Mouse (Mus musculus) hindlimb bud, embryonic 11.5 days (tissue): ENCODE results near the gene Ntn4.
A peak's percentile ranks its signal among the peaks of the same experiment; 100 is the strongest.

Source experiments
- DNase-seq: peaks from one replicate; pipeline ENCODE4 v3.0.0-alpha.2; 2012; ENCODE audit warnings: low read depth, low spot score; ENCODE audit errors: extremely low spot score

Ntn4 gene

DNA sequence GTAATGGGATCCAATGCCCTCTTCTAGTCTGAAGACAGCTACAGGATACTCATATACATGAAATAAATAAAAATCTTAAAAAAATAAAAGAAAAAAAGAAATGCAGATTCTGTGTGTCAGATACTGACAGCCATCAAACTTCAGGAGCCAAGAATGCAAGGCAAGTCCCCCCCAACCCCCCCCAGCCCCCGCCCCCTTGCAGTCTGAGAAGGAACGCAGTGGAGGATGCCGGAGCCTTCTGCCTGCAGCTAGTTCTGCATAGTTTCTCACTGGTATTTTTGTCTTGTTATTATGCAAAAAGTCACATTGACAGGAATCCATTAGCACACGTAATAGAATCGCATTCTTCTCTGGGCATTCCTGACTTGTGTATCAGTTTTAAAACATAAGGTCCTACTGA, 87.7 kb downstream of the Ntn4 start:
- DNase-seq, result no peak

DNA sequence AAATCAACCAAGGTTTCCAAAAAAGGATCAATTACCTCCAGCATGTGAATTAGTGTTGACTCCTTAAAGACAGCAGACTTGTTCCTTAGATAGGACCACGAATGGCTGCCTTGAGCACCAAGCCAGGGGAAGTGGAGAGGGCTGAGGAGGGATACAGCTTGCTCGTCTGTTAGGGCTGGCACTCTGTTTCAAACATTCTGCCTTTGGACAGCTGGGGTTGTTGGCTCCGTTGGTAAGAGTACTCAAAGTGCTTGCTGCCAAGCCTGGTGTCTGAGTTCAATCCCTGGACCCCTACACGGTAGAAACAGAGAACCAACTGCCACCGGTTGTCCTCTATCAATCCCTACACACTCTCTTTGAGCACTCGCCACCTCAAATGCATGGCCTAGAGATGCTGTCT, 90.0 kb downstream of the Ntn4 start:
- DNase-seq, result no peak

DNA sequence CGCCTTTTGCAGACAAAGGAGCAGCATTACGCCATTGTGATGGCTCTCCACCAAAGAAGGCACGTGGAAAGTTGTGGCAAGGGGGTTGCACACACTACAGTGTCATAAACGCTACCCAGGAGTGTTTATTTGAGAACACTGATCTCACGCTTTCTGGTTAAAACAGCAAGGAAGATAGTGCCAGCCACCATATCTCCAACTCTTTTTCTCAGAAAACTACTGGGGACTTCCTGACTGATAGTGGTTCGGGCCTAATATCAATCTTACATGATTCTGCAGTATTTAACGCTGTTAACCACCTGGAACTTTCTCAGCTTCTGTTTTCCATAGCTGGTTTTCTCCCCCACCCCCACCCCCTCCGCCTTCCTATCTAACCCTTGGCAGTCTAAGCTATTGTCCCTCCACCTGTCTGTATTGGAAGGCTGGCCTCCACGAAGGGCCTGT, 90.8 kb downstream of the Ntn4 start:
- no peak for DNase-seq

DNA sequence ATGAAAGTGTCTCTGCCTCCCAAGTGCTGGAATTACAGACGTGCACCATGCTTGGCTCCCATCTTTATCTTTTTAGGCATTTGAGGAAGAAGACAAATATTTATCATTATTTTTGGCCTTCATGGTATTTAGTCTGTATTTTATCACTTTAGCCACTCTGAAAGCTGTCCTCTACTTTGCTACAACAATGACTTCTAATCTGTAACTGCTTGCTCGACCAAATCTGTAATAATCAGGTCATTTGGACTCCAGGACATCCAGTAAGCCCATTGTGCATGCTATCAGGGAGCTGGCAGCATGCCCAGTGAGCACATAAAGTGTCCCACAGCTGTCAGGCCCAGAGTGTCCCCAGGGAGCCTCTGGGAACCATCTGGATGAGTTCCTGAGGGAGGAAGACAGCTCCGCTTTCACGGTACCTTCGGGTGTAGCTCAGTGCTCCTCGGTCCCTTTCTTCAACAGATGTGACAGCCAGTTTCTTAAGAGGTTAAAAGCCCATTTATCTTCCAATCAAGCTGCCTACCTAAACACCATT, 95.7 kb downstream of the Ntn4 start:
- no peak for DNase-seq

DNA sequence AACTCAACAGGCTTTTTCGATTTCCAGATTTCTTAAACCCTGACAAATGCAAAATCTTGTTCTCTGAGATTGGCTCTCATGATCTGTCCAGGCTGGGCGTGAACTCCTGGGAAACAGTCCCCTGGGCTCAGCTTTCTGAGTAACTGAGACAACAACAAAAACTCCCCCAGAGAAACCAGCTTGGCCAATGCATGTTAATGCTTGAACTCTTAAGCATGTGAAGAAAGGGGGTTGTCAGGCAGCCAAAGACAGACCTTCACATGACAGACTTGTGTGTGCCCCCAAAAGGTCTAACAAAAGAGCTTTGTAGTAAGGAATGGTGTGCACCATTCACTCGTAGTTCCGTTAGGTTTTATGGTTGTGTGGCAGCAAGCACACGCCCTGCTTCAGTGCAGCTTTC, 96.6 kb downstream of the Ntn4 start:
- DNase-seq, result no peak

DNA sequence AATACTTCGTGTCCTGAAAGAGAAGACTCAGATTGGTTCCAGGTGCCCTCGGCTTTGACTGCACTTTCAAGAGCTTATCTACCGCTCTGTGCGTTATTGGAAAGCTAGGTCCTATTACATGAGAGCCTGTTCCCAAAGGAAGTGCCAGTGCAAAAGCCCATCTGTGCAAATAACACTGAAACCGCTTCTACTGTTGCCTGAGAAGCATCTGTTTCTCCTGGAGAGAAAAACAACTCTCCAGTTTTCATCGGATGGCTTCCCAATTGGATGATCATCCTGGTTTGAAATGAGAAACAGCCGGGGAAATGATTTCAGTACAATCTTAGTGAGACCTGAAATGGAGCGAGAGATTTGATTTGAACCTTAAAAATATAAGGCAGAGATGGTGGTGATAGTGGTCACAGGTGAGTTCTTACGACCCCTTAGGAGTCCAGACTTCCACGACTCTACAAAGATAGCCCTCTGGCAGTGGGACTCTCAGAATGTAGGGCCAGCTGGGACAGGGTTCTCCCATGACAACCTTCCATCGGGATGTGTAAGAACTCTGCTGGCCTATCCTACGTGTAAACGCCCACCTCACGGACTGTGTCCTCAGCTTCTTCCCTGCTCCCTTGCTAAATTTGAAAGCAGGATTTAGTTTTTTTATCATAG, 101.1 kb downstream of the Ntn4 start:
- no peak for DNase-seq

DNA sequence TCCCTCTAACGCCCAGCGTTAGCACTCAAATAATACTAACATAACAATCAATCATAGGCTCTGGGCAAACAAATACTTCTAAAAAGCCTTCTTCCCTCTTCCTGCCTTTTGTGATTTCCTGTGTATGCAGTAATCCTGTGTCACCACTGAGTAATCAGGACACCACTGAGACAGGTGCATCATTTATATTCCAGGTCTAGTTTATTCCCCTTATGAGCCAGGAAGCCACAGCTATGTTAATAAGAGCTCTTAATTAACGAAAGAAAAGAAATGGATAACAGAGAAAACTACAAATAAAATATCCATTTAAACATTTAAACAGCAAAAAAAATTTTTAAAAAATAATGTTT, 101.6 kb downstream of the Ntn4 start:
- no peak for DNase-seq

DNA sequence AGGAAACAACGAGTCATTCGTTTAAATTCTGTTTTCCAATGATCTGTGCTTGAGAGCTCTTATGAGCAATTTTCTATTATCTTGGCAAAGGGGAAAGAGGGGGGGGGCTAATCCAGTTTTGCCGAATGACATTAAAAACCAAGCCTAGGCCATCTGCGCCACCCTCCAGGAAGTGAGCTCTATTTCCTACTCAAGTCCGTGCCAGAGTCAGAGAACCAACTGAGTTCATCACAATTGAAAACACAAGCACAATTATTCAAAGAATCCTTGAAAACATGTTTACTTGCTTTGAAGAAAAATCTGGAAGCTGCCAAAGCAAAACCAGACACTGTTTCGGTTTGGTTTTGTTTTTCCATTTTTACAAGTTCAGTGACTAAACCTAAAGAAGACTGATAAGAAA, 102.1 kb downstream of the Ntn4 start:
- no peak for DNase-seq

DNA sequence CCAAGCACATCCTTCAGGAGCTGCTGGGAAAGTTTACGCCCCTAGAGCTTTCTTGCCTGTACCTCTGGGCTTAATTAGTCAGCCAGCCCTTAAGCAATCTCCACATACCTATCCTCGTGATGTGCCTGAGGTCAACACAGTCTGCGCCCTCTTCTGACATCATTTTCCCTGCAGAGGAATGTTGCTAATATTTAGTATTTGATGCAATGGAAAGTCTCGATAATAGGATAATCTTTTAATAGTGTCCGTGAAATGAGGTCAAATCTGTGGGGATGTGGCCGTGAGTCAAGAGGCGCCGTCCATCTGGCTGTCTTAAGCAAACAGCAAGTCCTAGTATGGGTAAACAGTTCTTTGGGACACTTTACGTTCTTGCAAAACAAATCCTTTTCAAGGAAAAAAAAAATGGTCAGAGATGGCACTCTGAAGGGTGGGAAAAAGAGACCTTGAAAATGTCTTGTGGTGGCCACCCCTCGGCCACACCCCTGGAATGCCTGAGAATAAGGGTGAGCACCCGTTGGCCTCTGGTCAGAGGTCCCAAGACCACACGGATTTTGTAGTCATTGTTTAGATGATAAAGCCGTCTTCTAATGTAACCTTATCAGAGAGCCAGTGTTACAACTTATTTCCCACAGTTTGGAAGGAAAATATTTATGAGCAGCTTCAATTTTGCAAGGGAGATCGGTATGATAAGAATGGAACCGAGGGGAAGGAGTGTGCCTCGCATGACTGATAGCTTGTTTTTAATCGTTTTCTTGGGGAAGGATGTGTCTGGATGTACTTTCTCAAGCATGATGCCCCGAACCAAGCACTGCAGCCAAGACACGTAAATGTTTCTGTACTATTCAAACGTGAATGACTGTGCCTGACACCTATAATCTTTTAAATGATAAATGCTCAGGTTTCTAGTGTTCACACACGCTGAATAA, 109.0 kb downstream of the Ntn4 start:
- DNase-seq, result no peak

DNA sequence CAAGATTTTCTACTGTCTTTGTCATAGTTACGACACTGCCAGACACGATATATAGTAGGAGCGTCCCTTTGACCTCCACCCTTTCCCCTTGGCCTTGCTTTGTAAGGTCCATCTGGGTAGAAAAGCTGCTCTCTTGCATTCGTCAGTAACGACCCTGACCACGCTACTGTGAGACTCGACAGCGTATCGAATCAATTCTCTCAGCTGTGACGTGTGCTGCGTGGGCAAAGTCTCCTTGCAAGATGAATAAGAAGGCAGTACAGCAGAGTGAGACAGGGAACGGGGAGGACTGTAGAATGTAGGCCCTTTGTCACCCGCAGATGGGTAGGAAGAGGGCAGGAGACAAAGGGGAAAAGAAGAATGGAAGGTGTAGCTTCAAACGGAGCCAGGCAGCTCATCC, 110.8 kb downstream of the Ntn4 start:
- no peak for DNase-seq

DNA sequence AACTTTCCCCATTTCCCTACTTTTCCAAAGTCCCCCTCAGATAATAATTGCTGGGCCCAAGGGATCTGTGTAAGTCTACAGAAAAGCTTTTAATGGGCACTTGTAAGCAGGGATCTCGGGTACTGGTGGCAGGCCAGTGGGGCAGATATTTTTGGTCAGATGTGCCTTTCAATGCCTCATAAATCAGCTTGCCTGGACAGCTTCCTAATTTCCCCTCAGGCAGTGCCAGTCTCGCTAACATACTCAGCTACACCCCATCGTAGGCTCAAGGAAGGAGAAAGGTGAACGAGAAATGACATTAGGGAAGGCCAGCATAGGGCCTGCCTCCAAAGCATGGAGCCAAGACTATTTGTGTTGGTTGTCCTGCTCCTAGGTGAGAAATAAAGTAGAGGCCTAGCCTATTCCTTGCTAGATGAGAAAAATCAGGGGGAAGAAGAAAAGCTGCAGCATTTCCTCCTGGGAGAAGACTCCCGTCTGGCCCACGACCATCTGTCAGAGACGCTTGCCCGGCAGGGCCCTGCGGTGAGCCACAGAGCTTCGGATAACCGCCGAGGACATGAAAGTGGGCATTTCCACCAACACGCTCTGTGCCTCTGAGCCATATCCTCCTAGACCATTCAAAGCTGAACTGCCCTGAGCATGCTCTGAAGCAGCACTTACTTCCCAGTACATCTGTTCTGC, 113.4 kb downstream of the Ntn4 start:
- no peak for DNase-seq

DNA sequence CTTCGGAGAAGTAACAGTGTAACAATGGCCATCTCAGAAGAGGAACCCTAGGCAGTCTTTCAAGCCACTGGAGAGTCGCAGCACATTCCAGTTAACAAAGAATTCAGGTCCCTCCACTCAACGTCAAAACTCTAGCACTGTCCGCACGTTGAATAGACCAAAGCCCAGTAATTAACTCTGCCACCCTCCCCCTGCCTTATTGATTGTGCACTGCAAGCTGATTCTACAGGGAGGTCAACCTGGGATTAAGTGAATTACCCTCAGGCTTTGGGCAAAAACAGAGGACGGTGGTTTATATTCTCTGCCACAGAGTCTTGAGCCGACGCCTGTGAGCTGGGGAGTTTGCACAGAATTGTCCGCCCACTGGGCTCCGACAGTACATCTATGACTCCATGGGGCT, 115.7 kb downstream of the Ntn4 start:
- no peak for DNase-seq

DNA sequence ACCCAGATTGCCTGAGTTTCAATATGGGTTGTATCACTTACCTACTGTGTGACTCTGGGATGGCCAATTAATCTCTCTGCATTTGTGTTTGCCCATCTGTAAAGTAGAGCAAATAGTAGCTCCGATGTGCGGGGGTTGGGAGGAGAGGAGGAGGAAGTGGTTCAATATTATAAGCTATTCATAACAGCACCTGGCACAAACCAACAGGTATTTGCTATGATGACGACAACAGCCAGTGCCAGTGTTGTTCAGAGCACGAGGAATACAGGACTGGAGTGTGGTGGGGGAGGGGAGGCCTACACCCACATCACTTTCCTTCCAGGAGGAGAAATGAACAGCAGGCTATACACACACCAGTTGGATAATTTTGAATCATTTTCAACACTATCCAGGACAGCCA, 119.2 kb downstream of the Ntn4 start:
- no peak for DNase-seq

DNA sequence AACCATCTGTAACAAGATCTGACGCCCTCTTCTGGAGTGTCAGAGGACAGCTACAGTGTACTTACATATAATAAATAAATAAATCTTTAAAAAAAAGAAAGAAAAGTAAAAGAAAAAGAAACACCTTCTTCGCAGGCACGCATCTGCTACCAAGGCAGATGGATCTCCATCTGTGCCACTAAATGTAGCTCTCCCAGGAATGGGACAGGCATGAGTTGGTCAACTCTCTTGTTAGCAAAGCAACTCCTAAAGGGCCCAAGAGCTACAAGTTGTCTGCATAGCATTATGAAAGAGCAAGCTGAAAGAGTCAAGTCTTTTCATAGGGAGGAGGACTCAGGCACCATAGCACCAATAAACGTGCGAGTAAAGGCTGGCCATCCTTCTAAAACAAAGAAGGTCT, 119.9 kb downstream of the Ntn4 start:
- no peak for DNase-seq

DNA sequence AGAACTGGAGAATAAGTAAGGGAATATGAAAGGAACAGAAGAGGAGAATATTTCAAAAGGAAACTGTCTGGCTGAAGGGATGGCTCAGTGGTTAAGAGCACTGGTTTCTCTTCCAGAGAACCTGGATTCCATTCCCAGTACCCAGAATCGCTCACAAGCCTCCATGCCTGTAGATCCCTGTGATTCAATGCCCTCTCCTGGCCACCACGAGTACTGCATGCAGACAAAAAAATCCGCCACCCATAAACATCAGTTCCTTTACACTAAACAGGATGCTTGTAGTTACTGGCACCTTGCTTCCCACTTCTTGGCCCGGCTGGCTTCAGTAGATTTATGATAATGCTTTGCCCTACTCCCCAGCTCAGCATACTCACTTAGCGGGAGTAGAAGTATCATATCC, 122.6 kb downstream of the Ntn4 start:
- no peak for DNase-seq

DNA sequence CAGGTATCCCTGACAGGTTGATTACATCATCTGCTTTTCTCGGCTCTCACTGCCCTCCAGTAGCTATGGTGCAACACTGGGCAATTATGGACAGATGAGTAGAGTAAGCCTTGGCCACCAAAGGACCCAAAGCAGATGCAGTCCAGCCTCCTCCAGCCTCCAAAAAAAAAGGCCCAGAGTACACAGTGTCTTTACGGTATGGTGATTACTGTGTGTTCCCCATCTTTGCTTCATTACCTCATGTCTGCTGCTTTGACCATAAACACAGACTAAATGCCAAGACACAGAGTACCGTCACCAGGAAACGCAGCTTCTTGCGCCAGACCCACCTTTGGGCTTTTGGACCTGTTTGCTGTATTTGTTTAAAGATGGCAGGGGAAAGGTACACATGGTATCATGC, 125.7 kb downstream of the Ntn4 start:
- DNase-seq, result no peak

DNA sequence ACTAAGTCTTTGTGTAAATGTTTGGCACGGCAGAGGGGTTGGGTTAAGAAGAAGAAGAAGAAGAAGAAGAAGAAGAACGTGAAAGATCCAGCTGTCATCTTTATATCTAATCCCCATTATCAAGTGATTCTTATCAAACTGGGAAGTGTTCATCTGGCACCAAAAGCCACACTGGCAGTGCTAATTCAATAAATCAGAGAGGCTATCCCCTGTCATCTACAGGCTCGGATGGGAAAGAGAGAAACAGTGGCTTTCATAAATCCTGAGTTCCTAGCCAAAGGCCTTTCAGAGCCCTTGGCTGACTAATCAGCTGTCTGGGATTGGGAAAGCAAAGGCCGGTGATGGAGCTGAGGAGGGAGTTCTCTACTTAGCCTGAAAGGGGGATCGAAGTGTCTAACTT, 126.8 kb downstream of the Ntn4 start:
- no peak for DNase-seq

DNA sequence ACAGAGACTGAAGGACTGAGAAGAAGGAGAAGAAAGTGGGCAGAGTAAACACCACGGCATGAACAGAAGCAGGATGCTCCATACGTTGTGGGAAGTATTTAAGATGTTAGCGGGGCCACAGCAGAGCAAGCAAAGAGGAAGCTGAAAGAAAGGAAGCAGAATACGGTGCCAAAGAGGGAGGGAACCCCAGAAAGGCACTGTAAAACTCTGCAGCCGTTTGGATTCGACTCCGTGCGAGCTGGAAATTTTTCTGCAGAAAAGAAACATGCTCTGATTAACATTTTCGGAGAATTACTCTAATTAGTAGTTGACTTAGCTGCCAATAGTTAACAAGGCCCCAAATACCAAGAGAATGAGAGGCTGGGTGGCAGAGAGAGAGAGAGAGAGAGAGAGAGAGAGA, 127.7 kb downstream of the Ntn4 start:
- no peak for DNase-seq

DNA sequence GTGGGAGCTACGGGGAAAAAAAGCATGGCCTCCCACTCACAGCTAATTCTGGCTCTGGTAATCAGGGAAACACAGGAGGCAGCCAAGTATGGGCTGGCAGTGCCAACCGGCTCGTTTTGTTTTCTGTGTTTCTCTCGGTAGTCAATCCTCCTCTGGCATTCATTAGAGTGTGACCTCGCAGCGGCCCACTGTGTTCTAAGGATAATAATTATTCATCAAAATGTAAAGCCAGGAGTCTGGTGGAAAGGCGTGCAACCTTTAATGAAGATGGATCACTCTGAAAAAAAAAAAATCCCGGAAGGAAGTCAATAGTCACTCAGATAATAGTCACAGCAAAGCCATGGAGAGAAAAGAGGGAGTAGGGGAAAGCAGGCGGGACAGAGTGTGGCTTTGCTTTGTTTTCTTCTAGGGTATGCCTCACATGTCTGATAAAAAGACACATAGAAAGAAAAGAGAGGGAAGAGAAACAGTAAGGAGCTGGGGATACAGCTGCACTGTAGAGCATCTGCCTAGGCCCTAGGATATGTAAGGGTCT, 131.5 kb downstream of the Ntn4 start:
- DNase-seq, result no peak

DNA sequence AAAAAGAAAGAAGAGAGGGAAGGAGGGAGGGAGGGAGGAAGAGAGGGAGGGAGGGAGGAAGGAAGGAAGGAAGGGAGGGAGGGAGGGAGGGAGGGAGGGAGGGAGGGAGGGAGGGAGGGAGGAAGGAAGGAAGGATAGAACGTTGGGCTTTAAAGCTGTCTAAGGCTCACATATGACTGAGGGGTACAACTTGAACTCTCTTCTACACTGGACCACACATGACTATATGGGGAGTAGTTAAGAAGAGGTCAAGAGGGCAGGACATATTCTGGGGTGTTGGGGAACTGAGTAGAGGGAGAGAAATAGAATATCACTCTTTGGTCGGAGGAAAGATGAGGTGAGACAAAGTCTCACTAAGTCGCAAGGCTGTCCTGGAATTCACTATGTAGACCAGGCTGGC, 132.0 kb downstream of the Ntn4 start:
- no peak for DNase-seq

DNA sequence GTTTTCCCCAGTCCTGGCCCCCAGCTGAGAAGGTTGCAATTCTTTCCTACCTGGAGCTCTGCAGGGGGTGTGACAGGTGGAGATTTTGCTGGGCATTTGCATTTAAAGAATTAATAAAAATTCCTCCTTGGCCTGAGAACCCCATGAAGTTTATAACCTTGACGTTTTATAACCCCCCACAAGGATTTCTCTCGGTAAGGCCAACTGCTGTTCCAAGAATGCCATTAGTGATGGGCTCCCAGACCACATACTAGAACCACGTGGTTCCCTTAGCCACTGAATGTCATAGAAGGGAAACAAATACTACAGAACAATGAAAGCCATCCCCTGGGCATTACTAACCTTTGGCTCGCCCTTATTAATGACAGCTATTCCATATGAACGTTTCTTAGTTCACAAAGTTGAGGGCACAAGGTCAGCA, 136.3 kb downstream of the Ntn4 start:
- peak; percentile 64 for DNase-seq

DNA sequence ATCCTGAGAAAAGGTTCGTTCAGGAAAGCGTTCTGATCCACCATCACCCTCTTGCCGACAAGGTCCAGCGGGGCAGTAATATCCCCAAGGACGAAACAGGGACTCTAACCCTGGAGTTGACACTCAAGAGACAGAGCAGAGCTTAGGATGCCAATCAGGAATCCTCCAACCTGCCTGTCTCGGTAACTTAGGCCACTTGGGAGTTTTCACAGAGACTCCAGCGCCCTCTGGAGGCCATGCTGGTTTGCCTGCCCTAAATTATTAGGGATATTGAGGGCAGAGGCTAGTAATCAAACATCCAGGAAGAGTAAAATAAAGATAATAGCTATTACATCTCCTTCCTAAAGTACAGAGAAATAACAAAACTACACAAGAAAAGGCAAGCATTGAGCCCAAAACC, 136.9 kb downstream of the Ntn4 start:
- no peak for DNase-seq
